Mouse (Mus musculus) retina, adult 2 months (tissue): ENCODE results near the gene Tcf20.

Experiments used
- DNase-seq: peaks from one replicate; pipeline ENCODE4 v3.0.0-alpha.2; 2012; ENCODE audit warnings: low read depth, low spot score

Tcf20 gene

GRCm38 (mm10) chr15:82992911-82993310, 5.2 kb upstream of the Tcf20 start:
- no peak for DNase-seq

- no peak for DNase-seq
These were observed 4.6 kb upstream of the Tcf20 start for GRCm38 (mm10) chr15:82992079-82992783.

GRCm38 (mm10) chr15:82989190-82989704, 1.6 kb upstream of the Tcf20 start:
- DNase-seq: no peak

- no peak for DNase-seq
These were observed 499 bp downstream of the Tcf20 start for GRCm38 (mm10) chr15:82987014-82987731.

GRCm38 (mm10) chr15:82984574-82984973, 3.1 kb downstream of the Tcf20 start:
- no peak for DNase-seq

GRCm38 (mm10) chr15:82984097-82984496, 3.6 kb downstream of the Tcf20 start:
- DNase-seq: no peak

GRCm38 (mm10) chr15:82983416-82984026, 4.2 kb downstream of the Tcf20 start:
- DNase-seq: no peak

GRCm38 (mm10) chr15:82982724-82983415, 4.8 kb downstream of the Tcf20 start:
- no peak for DNase-seq

- no peak for DNase-seq
These were observed 5.8 kb downstream of the Tcf20 start for GRCm38 (mm10) chr15:82981676-82982520.

GRCm38 (mm10) chr15:82979531-82979930, 8.1 kb downstream of the Tcf20 start:
- DNase-seq: no peak

- DNase-seq: no peak
These were observed 13.2 kb downstream of the Tcf20 start for GRCm38 (mm10) chr15:82974471-82974870.

- DNase-seq: no peak
These were observed 18.4 kb downstream of the Tcf20 start for GRCm38 (mm10) chr15:82969206-82969721.

GRCm38 (mm10) chr15:82968449-82968848, 19.2 kb downstream of the Tcf20 start:
- DNase-seq: no peak

GRCm38 (mm10) chr15:82967947-82968346, 19.7 kb downstream of the Tcf20 start:
- DNase-seq: no peak

- DNase-seq: no peak
These were observed 23.3 kb downstream of the Tcf20 start for GRCm38 (mm10) chr15:82964266-82964825.

GRCm38 (mm10) chr15:82963556-82964156, 24.0 kb downstream of the Tcf20 start:
- no peak for DNase-seq

- no peak for DNase-seq
These were observed 24.6 kb downstream of the Tcf20 start for GRCm38 (mm10) chr15:82963090-82963489.

- DNase-seq: no peak
These were observed 25.1 kb downstream of the Tcf20 start for GRCm38 (mm10) chr15:82962536-82962935.

GRCm38 (mm10) chr15:82960786-82961561, 26.7 kb downstream of the Tcf20 start:
- DNase-seq: no peak
